Mouse (Mus musculus) erythroblast, embryonic 14.5 days (primary cell): ENCODE measurements around the gene Gnpnat1. TPM values are rescaled to one million over a fixed set of nuclear protein-coding genes. Genes with fewer than 3 reads are reported as not detected.

Experiments
- H3K27me3 ChIP-seq: 2 replicates; pipeline ENCODE4 v1.6.1; 2012; ENCODE audit warnings: inconsistent platforms; ENCODE audit not compliant: control insufficient read depth
- H3K36me3 ChIP-seq: 2 replicates; pipeline ENCODE4 v1.6.1; 2012; ENCODE audit warnings: mild to moderate bottlenecking, inconsistent platforms; ENCODE audit not compliant: control insufficient read depth
- H3K4me1 ChIP-seq: 2 replicates; pipeline ENCODE4 v1.6.1; 2012; ENCODE audit warnings: inconsistent platforms; ENCODE audit not compliant: control insufficient read depth
- H3K4me3 ChIP-seq: replicated peaks from 2 replicates; pipeline ENCODE3; 2012; ENCODE audit warnings: moderate library complexity, mild to moderate bottlenecking, inconsistent platforms
- H3K9me3 ChIP-seq: 2 replicates; pipeline ENCODE4 v1.6.1; 2012; ENCODE audit warnings: low read length, inconsistent platforms, mixed read lengths; ENCODE audit not compliant: control insufficient read depth
- GATA1 ChIP-seq: IDR thresholded peaks from 2 replicates; pipeline ENCODE4 v1.6.1; 2012; ENCODE audit warnings: low read length, inconsistent platforms, mixed read lengths
- TAL1 ChIP-seq: IDR thresholded peaks from 3 replicates; pipeline ENCODE4 v1.6.1; 2012; ENCODE audit warnings: low read length, inconsistent platforms, mixed read lengths
- polyA plus RNA-seq: library from polyadenylated mRNA; stranded (reverse); fragments of >175 nt; gene quantifications from 2 replicates; pipeline ENCODE4 v1.2.3, GENCODE M21; 2012

Gnpnat1 gene
- polyA plus RNA-seq, 1 experiment = not detected

DNA sequence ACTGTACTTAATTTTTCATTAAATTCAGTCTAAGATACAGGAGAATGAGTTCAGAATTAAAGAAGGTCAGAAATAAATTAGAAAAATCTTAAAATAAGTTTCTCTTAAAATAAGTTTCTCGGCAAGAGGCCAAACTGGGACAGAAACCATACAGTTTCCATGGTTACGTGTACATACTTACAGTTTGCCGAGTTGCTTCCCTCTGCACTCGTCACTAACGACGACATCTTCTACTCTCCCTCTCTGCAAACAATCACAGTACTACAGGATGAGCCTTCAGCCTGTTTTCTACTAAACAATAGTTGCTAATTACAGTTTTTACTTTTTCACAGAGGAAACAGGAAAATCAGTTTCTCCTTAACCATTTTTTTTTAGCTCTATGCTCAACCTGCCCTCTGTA lies 24.0 kb downstream of the Gnpnat1 start:
- no peaks in the 10 kb centered on the region for H3K27me3 ChIP-seq
- peaks cover 14% of the 10 kb centered on the region for H3K36me3 ChIP-seq
- no peaks in the 10 kb centered on the region for H3K9me3 ChIP-seq
- no peak overlapping the region for H3K4me3 ChIP-seq
- no peaks in the 10 kb centered on the region for H3K4me1 ChIP-seq
- TF ChIP-seq TAL1 (no peak), GATA1 (no peak)

DNA sequence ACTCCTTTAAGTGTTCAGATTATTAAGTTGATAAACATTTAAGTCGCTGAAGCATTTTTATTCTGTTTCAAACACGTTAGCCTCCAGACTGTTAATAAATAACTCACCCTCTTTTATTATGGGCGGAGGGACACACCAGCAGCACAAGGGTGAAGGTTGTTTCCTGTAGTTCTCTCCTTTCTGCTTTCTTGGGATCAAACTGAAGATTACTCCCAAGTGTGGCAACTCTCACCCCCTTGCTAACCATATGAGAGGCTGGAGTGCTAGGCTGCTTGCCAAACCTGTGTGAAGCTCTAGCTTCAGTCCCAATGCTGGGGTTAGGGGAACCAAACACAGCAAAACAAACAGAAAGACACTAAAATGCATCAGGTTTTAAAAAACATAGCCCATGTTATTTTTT lies 25.9 kb downstream of the Gnpnat1 start:
- Histone ChIP-seq H3K4me3 (no peak overlapping the region), H3K9me3 (no peaks in the 10 kb centered on the region), H3K27me3 (no peaks in the 10 kb centered on the region), H3K36me3 (peaks cover 14% of the 10 kb centered on the region), H3K4me1 (no peaks in the 10 kb centered on the region)
- TF ChIP-seq GATA1 = no peak
- TF ChIP-seq TAL1 = no peak

DNA sequence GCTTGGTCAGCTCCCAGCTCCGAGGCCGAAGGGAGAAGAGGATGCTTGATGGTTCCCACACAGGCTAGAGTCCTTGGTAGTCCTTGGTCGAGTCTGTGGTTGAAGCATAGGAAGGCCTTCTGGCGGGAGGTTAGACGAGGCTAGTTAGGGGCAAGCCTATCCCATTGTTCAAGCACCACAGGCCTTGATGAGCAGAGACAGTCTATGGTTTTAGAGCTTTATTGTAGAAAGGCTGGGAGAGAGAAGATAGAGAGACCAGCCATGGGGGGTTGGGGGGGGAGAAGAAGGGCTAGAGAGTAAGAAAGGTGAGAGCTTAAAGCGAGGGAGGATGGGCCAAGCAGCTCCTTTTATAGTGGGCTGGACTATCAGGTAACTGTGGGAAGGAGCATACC lies 39.5 kb downstream of the Gnpnat1 start:
- Histone ChIP-seq H3K4me3 (no peak overlapping the region), H3K4me1 (peaks cover 8% of the 10 kb centered on the region), H3K36me3 (peaks cover 15% of the 10 kb centered on the region), H3K9me3 (peaks cover 2% of the 10 kb centered on the region; the same call in 1 of the 2 replicates), H3K27me3 (no peaks in the 10 kb centered on the region)
- TF ChIP-seq GATA1 = no peak
- TF ChIP-seq TAL1 = no peak

DNA sequence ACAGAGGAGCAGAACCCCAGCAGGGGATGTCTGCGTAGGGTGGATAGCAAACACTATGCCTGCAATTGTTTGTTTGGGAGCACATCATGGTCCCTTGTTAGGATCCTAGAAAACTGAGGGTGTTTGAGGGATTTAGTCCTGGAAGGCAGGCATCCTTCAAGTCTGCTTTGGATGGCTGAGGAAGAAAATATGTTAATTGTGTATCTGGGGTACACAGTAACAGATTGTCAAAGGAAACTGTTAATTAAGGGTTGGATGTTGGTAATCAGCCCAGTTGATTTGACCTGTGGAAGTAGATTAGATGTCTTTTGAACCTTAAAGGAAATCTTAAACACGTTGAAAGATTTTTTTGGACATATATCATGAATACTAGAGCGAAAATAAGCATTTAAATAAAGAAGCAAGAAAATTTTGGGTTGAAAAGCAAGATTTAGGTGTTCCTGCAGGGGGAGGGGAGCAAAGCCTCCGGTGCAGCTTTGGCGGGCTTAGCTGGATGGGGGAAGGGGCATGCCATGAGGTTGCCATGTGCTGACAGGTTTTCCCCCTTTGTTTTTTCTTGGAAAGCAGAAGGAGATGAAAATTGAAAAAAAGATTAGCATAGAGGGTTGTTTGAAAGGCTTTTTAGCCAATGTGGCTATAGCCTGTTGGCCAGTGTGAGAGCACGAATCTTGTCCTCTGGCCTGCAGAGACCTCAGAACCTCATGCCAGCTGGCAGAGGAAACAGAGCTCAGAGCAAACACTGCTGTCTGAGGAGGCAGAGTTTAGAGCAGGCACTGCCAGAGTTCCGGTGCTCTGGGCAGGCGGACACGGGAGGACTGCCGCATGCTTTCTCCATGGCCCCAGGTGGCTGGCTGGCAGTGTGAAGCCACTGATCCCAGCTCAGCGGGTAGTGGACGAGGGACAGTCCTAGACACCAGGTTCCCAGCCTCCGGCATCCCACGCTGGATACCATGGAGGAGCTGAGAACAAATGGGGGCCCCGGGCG lies 40.2 kb downstream of the Gnpnat1 start:
- Histone ChIP-seq H3K4me3 (no peak overlapping the region), H3K27me3 (no peaks in the 10 kb centered on the region), H3K36me3 (peaks cover 11% of the 10 kb centered on the region), H3K4me1 (peaks cover 8% of the 10 kb centered on the region), H3K9me3 (no peaks in the 10 kb centered on the region; the same call in 1 of the 2 replicates)
- TF ChIP-seq GATA1 = no peak

DNA sequence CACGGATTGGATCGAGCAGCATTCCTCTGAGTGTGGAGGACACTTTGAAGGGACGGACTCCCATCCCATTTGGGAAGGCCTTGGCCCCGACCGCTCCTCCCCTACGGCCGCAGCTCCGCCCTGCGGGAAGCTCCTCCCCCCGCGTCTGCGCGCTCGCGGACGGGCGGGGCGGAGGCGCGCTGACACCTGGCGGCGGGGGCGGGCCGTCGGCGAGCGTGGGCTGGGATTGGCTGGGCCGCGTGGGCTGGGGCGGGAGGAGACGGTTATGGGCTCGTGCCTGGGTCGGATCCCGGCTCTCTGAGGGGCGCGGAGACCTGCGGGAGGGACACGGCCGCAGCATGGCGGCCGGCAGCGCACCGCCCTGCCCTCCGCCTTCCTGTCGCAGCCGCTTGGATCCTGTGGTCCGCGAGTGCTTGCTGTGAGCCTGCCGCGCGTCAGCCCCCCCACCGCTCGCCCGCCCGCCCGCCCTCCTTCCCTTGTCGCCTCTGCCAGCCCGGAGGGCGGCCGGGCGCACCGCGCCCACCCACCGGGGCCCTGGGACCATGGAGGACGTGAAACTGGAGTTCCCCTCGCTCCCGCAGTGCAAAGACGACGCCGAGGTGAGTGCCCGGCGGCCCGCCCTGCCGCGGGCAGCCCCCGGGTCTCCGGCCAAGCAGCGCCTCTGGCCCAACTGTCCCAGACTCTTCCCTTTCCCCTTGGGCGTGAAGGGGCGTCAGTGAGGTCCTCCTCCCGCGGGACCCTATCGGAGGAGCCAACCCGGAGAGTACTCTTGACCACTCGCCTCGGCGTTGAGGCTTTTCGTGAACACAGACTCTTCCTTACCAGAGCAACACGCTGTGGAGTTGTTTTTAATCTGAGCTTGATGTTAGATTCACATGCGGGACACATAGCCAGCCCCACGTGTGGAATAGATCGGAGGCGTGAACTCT lies 53.5 kb downstream of the Gnpnat1 start, which contains the start of gene Styx:
Styx (plus strand) TSS at position 163 of the 929 bp plus-strand sequence.
- no peak for TF ChIP-seq GATA1
- TF ChIP-seq TAL1 = no peak
- H3K36me3 ChIP-seq = peaks cover 39% of the 10 kb centered on the region
- peak within 1 kb of the TSS; percentile 93 for H3K4me3 ChIP-seq
- H3K4me1 ChIP-seq = peaks cover 18% of the 10 kb centered on the region
- H3K9me3 ChIP-seq = no peaks in the 10 kb centered on the region
- H3K27me3 ChIP-seq = no peaks in the 10 kb centered on the region

DNA sequence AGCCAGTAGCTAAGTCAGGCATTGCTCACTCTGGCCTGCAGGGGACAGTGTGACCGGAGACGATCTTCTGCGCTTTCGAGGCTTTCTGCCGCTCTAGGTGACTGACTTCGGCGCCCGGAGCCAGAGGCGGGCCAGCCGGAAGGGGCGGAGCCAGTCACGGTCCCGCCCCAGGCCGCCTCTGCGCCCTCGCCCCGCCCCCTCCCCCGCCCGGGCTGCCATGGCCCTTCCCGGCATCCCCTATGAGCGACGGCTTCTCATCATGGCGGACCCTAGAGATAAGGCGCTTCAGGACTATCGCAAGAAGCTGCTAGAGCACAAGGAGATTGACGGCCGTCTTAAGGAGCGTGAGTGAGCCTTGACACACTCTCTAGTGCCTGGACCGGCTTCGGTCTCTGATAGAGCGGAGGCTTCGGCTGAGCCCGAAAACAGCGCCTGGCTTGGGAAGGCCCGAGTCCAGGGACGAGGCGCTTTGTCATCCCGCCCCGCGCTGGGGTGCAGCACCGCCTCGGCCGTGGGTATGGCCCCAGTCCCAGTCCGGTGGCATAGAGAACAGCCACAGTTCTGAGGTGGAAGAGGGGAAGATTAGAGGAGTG lies 75.0 kb downstream of the Gnpnat1 start, which contains the start of gene Psmc6:
Psmc6 (plus strand) TSS at position 200 of the 593 bp plus-strand sequence.
- Histone ChIP-seq H3K4me1 (peaks cover 46% of the 10 kb centered on the region), H3K4me3 (peak within 1 kb of the TSS; percentile 79), H3K9me3 (no peaks in the 10 kb centered on the region), H3K27me3 (no peaks in the 10 kb centered on the region), H3K36me3 (peaks cover 38% of the 10 kb centered on the region)
- TF ChIP-seq TAL1 (no peak), GATA1 (peak; percentile 70)

DNA sequence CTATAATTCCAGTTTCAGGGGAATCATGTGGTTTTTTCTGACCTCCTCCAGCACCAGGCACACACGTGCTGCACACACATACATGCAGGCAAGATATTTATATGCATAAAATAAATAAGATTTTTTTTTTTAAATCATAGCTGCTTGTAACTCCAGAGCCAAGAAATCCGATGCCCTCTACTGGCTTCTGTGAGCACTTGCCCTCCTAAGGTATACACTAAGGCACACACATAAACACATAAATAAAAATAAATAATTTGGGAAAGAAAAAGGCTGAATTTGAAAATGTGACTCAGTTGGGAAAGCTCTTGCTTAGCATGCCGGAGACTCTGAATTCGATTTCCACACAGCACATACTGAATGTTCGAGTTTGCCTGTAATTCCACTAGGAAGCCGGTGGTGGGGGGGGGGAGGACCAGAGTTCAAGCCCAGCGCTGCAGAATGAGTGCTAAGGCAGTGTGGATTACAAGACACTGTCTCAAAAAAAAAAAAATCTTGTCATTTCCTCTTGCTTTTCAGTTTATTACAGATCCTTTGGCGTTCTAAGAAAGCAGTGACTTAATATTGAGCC lies 75.6 kb downstream of the Gnpnat1 start:
- H3K36me3 ChIP-seq = peaks cover 32% of the 10 kb centered on the region
- no peaks in the 10 kb centered on the region for H3K9me3 ChIP-seq
- H3K4me3 ChIP-seq = peak overlapping the region; percentile 79
- no peak for TF ChIP-seq TAL1
- TF ChIP-seq GATA1 = no peak
- H3K27me3 ChIP-seq = no peaks in the 10 kb centered on the region
- H3K4me1 ChIP-seq = peaks cover 51% of the 10 kb centered on the region

DNA sequence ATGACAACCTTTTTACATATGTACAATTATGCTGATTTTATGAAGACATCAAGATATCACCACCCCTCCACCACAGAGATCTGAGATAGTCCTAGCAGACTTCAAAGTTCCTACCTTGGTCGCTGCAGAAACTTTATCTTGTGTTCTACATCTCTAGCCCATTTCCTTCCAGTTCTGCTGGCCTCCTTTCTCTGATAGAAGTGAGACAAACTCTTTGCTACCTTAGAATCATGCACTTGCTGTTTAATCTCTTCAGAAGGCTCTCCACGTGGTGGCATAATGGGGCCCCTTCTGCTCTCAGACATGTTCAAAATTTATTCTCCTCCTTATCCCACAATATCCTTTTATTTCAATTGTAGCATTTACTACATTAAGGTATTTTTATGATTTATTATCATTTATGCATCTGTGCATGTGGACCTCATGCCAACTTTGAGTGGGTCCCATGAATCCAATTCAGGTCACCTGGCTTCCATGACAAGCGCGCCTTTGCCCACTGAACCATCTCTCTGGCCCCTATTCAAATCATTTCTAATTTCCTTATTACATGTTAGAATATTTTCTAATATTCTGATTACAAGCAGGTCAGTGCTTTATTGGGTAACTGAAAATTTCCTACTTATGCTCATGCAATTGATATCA lies 76.5 kb downstream of the Gnpnat1 start:
- H3K4me1 ChIP-seq = peaks cover 55% of the 10 kb centered on the region
- H3K9me3 ChIP-seq = no peaks in the 10 kb centered on the region
- H3K36me3 ChIP-seq = peaks cover 23% of the 10 kb centered on the region
- H3K4me3 ChIP-seq = no peak overlapping the region
- no peaks in the 10 kb centered on the region for H3K27me3 ChIP-seq
- TF ChIP-seq GATA1 = no peak
- no peak for TF ChIP-seq TAL1

Other genes with a start within 250 kb of the Gnpnat1 start
- gene Gpr137c, start 185.2 kb downstream of the Gnpnat1 start, polyA plus RNA-seq = 0.15 TPM in 1 of 2 replicates, not detected in the other
- gene Txndc16, start 184.6 kb downstream of the Gnpnat1 start, polyA plus RNA-seq = not detected in 2 replicates
- gene Ero1l, start 86.1 kb downstream of the Gnpnat1 start, polyA plus RNA-seq = 0.14 and 0.17 TPM in 2 replicates
- 1.0 and 1.4 TPM in 2 replicates for gene Psmc6, start 75.1 kb downstream of the Gnpnat1 start, polyA plus RNA-seq
- 1.4 and 1.5 TPM in 2 replicates for gene Styx, start 53.8 kb downstream of the Gnpnat1 start, polyA plus RNA-seq
- not detected in 2 replicates for gene Fermt2, start 125.2 kb upstream of the Gnpnat1 start, polyA plus RNA-seq